In genomic region chr6:107924200-107924735, GRCm38 (mm10) we compare ENCODE assay signal across 23 mouse cellular contexts.
DNase-seq lines count a peak whose midpoint lies in the region; ATAC-seq lines count a peak whose summit lies in the region.
"Had no signal": no experiment of that assay in that cellular context is flagged by ENCODE, and none has a peak within 500 bp of the region (broad histone marks: within the 10 kb centered on the region; RNA-seq: fewer than 3 reads in every experiment).

No protein-coding gene starts in this region.

- H3K4me1 ChIP-seq in embryonic facial prominence, embryonic 14.5 days (ENCODE audit: control insufficient read depth, insufficient read depth, low read length), result no peaks in the 10 kb centered on the region
- H3K4me1 ChIP-seq in embryonic facial prominence, embryonic 10.5 days, result no peaks in the 10 kb centered on the region
- H3K4me1 ChIP-seq in neural tube, embryonic 13.5 days (replicated peaks), result peaks cover 7% of the 10 kb centered on the region; the same call in 1 of the 2 replicates
- H3K4me1 ChIP-seq in midbrain, embryonic 15.5 days, result no peaks in the 10 kb centered on the region
- no peaks in the 10 kb centered on the region for H3K4me1 ChIP-seq in heart, embryonic 10.5 days
- H3K4me1 ChIP-seq: embryonic facial prominence, embryonic 13.5 days; heart, embryonic 13.5 days; limb, embryonic 15.5 days; liver, embryonic 15.5 days; lung, embryonic 15.5 days; megakaryocyte, embryonic 14.5 days had no signal

- no peak overlapping the region for H3K27ac ChIP-seq in embryonic facial prominence, embryonic 14.5 days (replicated peaks; ENCODE audit: low read depth, low read length)
- no peak overlapping the region for H3K27ac ChIP-seq in embryonic facial prominence, embryonic 10.5 days (replicated peaks)
- H3K27ac ChIP-seq in neural tube, embryonic 13.5 days (replicated peaks), result peak overlapping the region; percentile 47
- H3K27ac ChIP-seq in midbrain, embryonic 15.5 days, result peak overlapping the region; percentile 38; the same call in 1 of the 2 replicates
- no peak overlapping the region for H3K27ac ChIP-seq in heart, embryonic 10.5 days
- H3K27ac ChIP-seq: embryonic facial prominence, embryonic 13.5 days; heart, embryonic 13.5 days; limb, embryonic 15.5 days; liver, embryonic 15.5 days; lung, embryonic 15.5 days; stomach, postnatal 0 days had no signal

- H3K4me3 ChIP-seq in embryonic facial prominence, embryonic 14.5 days (ENCODE audit: low read depth, low read length), result no peak overlapping the region
- H3K4me3 ChIP-seq in embryonic facial prominence, embryonic 10.5 days, result no peak overlapping the region
- H3K4me3 ChIP-seq in neural tube, embryonic 13.5 days, result no peak overlapping the region
- H3K4me3 ChIP-seq in midbrain, embryonic 15.5 days, result no peak overlapping the region
- no peak overlapping the region for H3K4me3 ChIP-seq in heart, embryonic 10.5 days
- H3K4me3 ChIP-seq: embryonic facial prominence, embryonic 13.5 days; heart, embryonic 13.5 days; limb, embryonic 15.5 days; liver, embryonic 15.5 days; lung, embryonic 15.5 days; megakaryocyte, embryonic 14.5 days had no signal

- DNase-seq in embryonic facial prominence, embryonic 14.5 days (ENCODE audit: low spot score), result peak; percentile 66
- no peak for DNase-seq in embryonic facial prominence, embryonic 10.5 days (ENCODE audit: low spot score)
- no peak for DNase-seq in neural tube, embryonic 10.5 days (ENCODE audit: extremely low spot score, low spot score)
- no peak for DNase-seq in gastrocnemius, postnatal 14 days
- DNase-seq in heart, embryonic 10.5 days (ENCODE audit: low spot score), result no peak
- DNase-seq: adrenal gland, postnatal 36 days; cerebellum, adult 9-11 months; gastrocnemius, postnatal 25 days; heart, adult 18-20 months; kidney, adult 18-20 months; kidney, postnatal 4 days; lung, postnatal 36 days had no signal

- H3K9ac ChIP-seq in embryonic facial prominence, embryonic 14.5 days (ENCODE audit: low read depth, low read length), result no peak overlapping the region
- H3K9ac ChIP-seq in neural tube, embryonic 13.5 days, result no peak overlapping the region
- H3K9ac ChIP-seq in midbrain, embryonic 15.5 days, result no peak overlapping the region
- H3K9ac ChIP-seq: embryonic facial prominence, embryonic 13.5 days; heart, embryonic 13.5 days; limb, embryonic 15.5 days; liver, embryonic 15.5 days; lung, embryonic 15.5 days had no signal

- H3K36me3 ChIP-seq in embryonic facial prominence, embryonic 14.5 days (ENCODE audit: control insufficient read depth, insufficient read depth, low read length), result no peaks in the 10 kb centered on the region
- H3K36me3 ChIP-seq in embryonic facial prominence, embryonic 10.5 days (replicated peaks), result no peaks in the 10 kb centered on the region
- H3K36me3 ChIP-seq in neural tube, embryonic 13.5 days, result no peaks in the 10 kb centered on the region
- no peaks in the 10 kb centered on the region for H3K36me3 ChIP-seq in midbrain, embryonic 15.5 days (replicated peaks)
- no peaks in the 10 kb centered on the region for H3K36me3 ChIP-seq in heart, embryonic 10.5 days
- H3K36me3 ChIP-seq: embryonic facial prominence, embryonic 13.5 days; heart, embryonic 13.5 days; limb, embryonic 15.5 days; liver, embryonic 15.5 days; lung, embryonic 15.5 days had no signal

- no peak overlapping the region for H3K4me2 ChIP-seq in embryonic facial prominence, embryonic 14.5 days (ENCODE audit: low read depth, low read length)
- H3K4me2 ChIP-seq in neural tube, embryonic 13.5 days, result no peak overlapping the region
- H3K4me2 ChIP-seq in midbrain, embryonic 15.5 days, result no peak overlapping the region
- H3K4me2 ChIP-seq: embryonic facial prominence, embryonic 13.5 days; heart, embryonic 13.5 days; limb, embryonic 15.5 days; liver, embryonic 15.5 days; lung, embryonic 15.5 days had no signal

- H3K27me3 ChIP-seq in embryonic facial prominence, embryonic 14.5 days (replicated peaks; ENCODE audit: control insufficient read depth, insufficient read depth, low read length), result no peaks in the 10 kb centered on the region
- no peaks in the 10 kb centered on the region for H3K27me3 ChIP-seq in embryonic facial prominence, embryonic 10.5 days (replicated peaks; ENCODE audit: low read depth, poor library complexity, severe bottlenecking)
- no peaks in the 10 kb centered on the region for H3K27me3 ChIP-seq in neural tube, embryonic 13.5 days
- no peaks in the 10 kb centered on the region for H3K27me3 ChIP-seq in midbrain, embryonic 15.5 days (replicated peaks)
- H3K27me3 ChIP-seq in heart, embryonic 10.5 days (ENCODE audit: insufficient read depth, poor library complexity, severe bottlenecking), result no peaks in the 10 kb centered on the region
- H3K27me3 ChIP-seq: embryonic facial prominence, embryonic 13.5 days; heart, embryonic 13.5 days; limb, embryonic 15.5 days; liver, embryonic 15.5 days; lung, embryonic 15.5 days; megakaryocyte, embryonic 14.5 days had no signal

- WGBS in embryonic facial prominence, embryonic 14.5 days, result 61% methylated on average over 7 of the region's 7 CpGs
- 87% methylated on average over 7 of the region's 7 CpGs for WGBS in embryonic facial prominence, embryonic 10.5 days
- 55% methylated on average over 7 of the region's 7 CpGs for WGBS in neural tube, embryonic 13.5 days
- 54% methylated on average over 7 of the region's 7 CpGs for WGBS in midbrain, embryonic 15.5 days
- WGBS in heart, embryonic 10.5 days, result 81% methylated on average over 7 of the region's 7 CpGs

- intact Hi-C loops in gastrocnemius, postnatal 14 days (cut with DNase I; ENCODE audit: low total_unique reads), result no loop called here

- no peaks in the 10 kb centered on the region for H3K9me3 ChIP-seq in embryonic facial prominence, embryonic 14.5 days (ENCODE audit: control insufficient read depth, low read length)
- no peaks in the 10 kb centered on the region for H3K9me3 ChIP-seq in embryonic facial prominence, embryonic 10.5 days
- no peaks in the 10 kb centered on the region for H3K9me3 ChIP-seq in neural tube, embryonic 13.5 days
- H3K9me3 ChIP-seq in midbrain, embryonic 15.5 days, result no peaks in the 10 kb centered on the region
- H3K9me3 ChIP-seq in heart, embryonic 10.5 days, result no peaks in the 10 kb centered on the region
- H3K9me3 ChIP-seq: embryonic facial prominence, embryonic 13.5 days; heart, embryonic 13.5 days; limb, embryonic 15.5 days; liver, embryonic 15.5 days; lung, embryonic 15.5 days had no signal

- ATAC-seq in embryonic facial prominence, embryonic 14.5 days (ENCODE audit: low read depth), result 0 out of 2 replicates have a peak, but pooled peaks have one; percentile 28
- peak; percentile 30; the same call in 1 of the 2 replicates for ATAC-seq in neural tube, embryonic 13.5 days (ENCODE audit: low read depth)
- peak; percentile 55; the same call in 1 of the 2 replicates for ATAC-seq in midbrain, embryonic 15.5 days (replicated peaks)
- ATAC-seq: CD4-positive, CD25-positive, alpha-beta regulatory T cell, adult 4 months; inflammation-experienced regulatory T-cells, adult 6 months had no signal

Comparison
In these comparisons a context has a peak if more than half of its experiments do, and no peak if none do; other contexts are left out.
1. H3K27ac ChIP-seq: peak in neural tube, embryonic 13.5 days (single experiment) and midbrain, embryonic 15.5 days (single experiment); none in embryonic facial prominence, embryonic 14.5 days (single experiment), embryonic facial prominence, embryonic 10.5 days (single experiment) and heart, embryonic 10.5 days (single experiment).
2. Peak in every context shown above with its lines, with median percentiles within 50 percentile points of each other: ATAC-seq.